Mouse (Mus musculus): ENCODE data around the gene Rubcn. TPM values are rescaled to one million over a fixed set of nuclear protein-coding genes. Genes with fewer than 3 reads are reported as not detected.
"Not testable (repeated sequence)": the region's sequence is repeated elsewhere in the genome, so short reads cannot be mapped to it uniquely, and the experiment has no call there.

Gene Rubcn
- 18.1 and 21.2 TPM in 2 replicates for polyA plus RNA-seq (2014; fragmentation: Nextera tagmentation; extraction: Ambion mirVana)

DNA sequence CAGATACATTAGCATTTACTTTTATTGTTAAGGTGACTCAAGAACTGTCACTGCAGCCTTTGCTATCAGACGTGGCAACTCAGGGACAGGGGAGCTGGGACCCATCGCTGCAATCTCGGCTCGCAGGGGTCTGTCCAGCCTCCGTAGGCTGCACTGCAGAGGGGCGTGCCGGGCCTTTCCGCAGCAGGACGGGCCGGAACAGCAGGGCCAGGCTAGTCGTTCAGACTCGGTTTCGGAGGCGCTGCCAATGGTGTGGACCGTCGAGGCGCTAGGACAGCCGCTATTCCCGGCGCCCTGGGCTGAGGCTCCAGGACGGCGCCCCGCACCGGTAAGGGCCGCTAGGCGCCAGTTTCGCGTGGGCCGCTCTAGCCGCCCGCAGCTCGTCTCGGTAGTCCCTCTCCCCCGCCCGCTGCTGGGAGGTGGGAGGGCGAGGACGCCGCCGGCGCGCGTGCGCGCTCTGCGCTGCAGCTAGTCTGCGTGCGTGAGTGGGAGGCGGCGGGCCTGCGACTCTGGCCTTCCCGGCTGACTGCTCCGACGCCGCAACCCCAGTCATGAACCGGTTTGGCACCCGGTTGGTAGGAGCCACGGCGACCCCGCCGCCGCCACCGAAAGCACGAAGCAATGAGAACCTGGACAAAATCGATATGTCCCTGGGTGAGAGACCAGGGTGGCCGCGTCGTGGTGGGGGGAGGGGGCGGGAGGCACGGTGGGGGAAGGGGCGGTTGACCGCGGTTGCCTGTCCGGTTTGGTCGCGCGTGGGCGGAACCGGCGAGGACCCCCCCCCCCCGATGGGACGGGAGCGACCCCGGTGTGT lies at the start of gene Rubcn, which contains the start of gene Fyttd1:
Gene Rubcn, minus strand, starts transcription at position 424 of the 814 bp plus-strand sequence.
Gene Fyttd1, plus strand, starts transcription at position 158 of the 814 bp plus-strand sequence.
- Histone ChIP-seq H3K9ac (ENCODE audit: low read length) (peak within 1 kb of the TSS; percentile 88), H3K9me3 (ENCODE audit: control insufficient read depth, low read length) (no peaks in the 10 kb centered on the region), H3K4me3 (ENCODE audit: low read depth, low read length) (peak within 1 kb of the TSS; percentile 87), H3K4me1 (ENCODE audit: control insufficient read depth, insufficient read depth, low read length) (peaks cover 5% of the 10 kb centered on the region; the same call in 1 of the 2 replicates), H3K36me3 (ENCODE audit: control insufficient read depth, insufficient read depth, low read length) (no peaks in the 10 kb centered on the region), H3K4me2 (ENCODE audit: low read depth) (peak within 1 kb of the TSS; percentile 81), H3K27me3 (ENCODE audit: control insufficient read depth, insufficient read depth, low read length) (no peaks in the 10 kb centered on the region), H3K27ac (ENCODE audit: low read depth, low read length) (peak within 1 kb of the TSS; percentile 68)
- peak; percentile 95 for ATAC-seq (ENCODE audit: insufficient read depth, low FRiP score, low TSS enrichment)
- peak; percentile 97 for DNase-seq (ENCODE audit: low spot score)
- under 1% methylated on average over 78 of the region's 83 CpGs for WGBS

DNA sequence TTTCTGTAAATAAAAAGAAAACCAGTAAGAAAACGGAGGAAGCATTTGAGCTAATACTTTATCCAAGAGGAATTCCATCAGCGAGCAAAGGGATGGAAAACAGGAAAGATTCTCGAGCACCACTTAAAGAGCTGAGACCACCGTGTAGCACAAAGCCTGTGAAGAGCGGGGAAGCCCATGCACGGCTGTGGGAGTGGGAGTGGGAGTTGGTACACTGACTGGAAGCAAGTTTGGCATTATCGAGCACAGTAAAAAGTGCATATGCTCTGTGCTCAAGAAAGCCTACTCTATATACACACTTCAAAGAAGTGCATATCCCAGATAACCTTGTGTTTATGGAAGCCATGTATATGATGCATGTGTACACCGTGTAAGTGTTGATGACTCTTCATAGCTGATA lies 49.5 kb upstream of the Rubcn start:
- H3K36me3 ChIP-seq (ENCODE audit: control insufficient read depth, insufficient read depth, low read length), result no peaks in the 10 kb centered on the region
- ATAC-seq (ENCODE audit: insufficient read depth, low FRiP score, low TSS enrichment) (no peak), DNase-seq (ENCODE audit: low spot score) (no peak)
- H3K9ac ChIP-seq (ENCODE audit: low read length), result no peak overlapping the region
- H3K27me3 ChIP-seq (ENCODE audit: control insufficient read depth, insufficient read depth, low read length), result no peaks in the 10 kb centered on the region
- 96% methylated on average over 8 of the region's 8 CpGs for WGBS
- H3K4me2 ChIP-seq (ENCODE audit: low read depth), result no peak overlapping the region
- no peak overlapping the region for H3K4me3 ChIP-seq (ENCODE audit: low read depth, low read length)
- no peak overlapping the region for H3K27ac ChIP-seq (ENCODE audit: low read depth, low read length)
- no peaks in the 10 kb centered on the region; the same call in 1 of the 2 replicates for H3K4me1 ChIP-seq (ENCODE audit: control insufficient read depth, insufficient read depth, low read length)
- no peaks in the 10 kb centered on the region for H3K9me3 ChIP-seq (ENCODE audit: control insufficient read depth, low read length)

GRCm38 (mm10) chr16:32926629-32927028 lies 49.1 kb upstream of the Rubcn start:
- WGBS, result 88% methylated on average over 9 of the region's 9 CpGs
- DNase-seq (ENCODE audit: low spot score); H3K4me2 ChIP-seq (ENCODE audit: low read depth): not testable (repeated sequence)

GRCm38 (mm10) chr16:32915292-32916068 lies 37.9 kb upstream of the Rubcn start:
- peak overlapping the region; percentile 98; the same call in 1 of the 2 replicates for H3K4me3 ChIP-seq (ENCODE audit: low read depth, low read length)
- no peaks in the 10 kb centered on the region; the same call in 1 of the 2 replicates for H3K4me1 ChIP-seq (ENCODE audit: control insufficient read depth, insufficient read depth, low read length)
- no peaks in the 10 kb centered on the region for H3K27me3 ChIP-seq (ENCODE audit: control insufficient read depth, insufficient read depth, low read length)
- H3K36me3 ChIP-seq (ENCODE audit: control insufficient read depth, insufficient read depth, low read length), result no peaks in the 10 kb centered on the region
- DNase-seq (ENCODE audit: low spot score), result no peak
- no peak overlapping the region for H3K27ac ChIP-seq (ENCODE audit: low read depth, low read length)
- WGBS, result 84% methylated on average over 9 of the region's 9 CpGs
- H3K4me2 ChIP-seq (ENCODE audit: low read depth), result peak overlapping the region; percentile 69
- no peaks in the 10 kb centered on the region for H3K9me3 ChIP-seq (ENCODE audit: control insufficient read depth, low read length)
- no peak for ATAC-seq (ENCODE audit: insufficient read depth, low FRiP score, low TSS enrichment)
- no peak overlapping the region; the same call in 1 of the 2 replicates for H3K9ac ChIP-seq (ENCODE audit: low read length)

More at GRCm38 (mm10) chr16:32926629-32927028, 49.1 kb upstream of the Rubcn start:
- H3K9me3 ChIP-seq (ENCODE audit: control insufficient read depth, low read length); H3K4me3 ChIP-seq (ENCODE audit: low read depth, low read length); H3K27me3 ChIP-seq (ENCODE audit: control insufficient read depth, insufficient read depth, low read length); H3K27ac ChIP-seq (ENCODE audit: low read depth, low read length); H3K4me1 ChIP-seq (ENCODE audit: control insufficient read depth, insufficient read depth, low read length); H3K36me3 ChIP-seq (ENCODE audit: control insufficient read depth, insufficient read depth, low read length); ATAC-seq (ENCODE audit: insufficient read depth, low FRiP score, low TSS enrichment); H3K9ac ChIP-seq (ENCODE audit: low read length): not testable (repeated sequence)

DNA sequence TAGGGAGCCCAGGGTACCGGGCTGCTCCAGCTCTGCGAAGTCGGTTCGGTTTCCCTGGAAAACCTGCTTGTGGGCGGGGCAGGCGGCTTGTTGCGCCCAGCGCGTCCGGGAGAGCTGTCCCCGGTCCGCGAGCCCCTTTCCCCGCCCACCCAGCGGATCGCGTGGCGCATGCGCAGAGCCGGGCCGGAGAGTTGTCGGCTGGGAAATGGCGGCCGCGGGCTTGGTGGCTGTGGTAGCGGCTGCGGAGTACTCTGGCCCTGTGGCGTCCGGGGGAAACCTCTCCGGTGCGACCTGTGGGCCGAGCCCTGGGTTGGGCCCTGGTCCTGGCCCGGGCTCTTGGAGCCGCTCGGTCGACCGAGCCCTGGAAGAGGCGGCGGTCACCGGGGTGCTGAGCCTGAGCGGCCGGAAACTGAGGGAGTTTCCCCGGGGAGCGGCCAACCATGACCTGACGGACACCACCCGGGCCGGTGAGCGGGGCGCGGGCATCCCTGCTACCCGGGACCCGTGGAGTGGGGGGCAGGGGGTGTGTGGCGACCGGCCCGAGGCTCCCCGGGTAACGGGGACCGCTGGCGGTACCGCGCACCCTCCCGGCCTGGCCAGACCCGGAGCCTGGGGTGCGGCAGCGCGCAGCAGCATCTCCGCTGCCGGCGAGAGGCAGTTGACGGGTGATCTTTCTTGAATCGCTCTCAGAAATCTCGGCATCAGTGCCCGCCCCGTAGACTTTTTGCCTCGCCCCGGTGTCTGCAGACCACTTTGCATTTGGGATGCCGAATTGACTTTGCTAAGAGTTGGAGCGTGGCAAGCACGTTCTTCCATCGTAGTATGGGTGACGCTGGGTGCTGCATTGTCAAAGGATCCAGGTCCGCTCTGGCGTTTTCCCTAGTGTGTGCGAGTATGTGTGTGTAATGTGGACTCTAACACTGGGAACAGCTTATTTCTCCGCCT lies 36.6 kb upstream of the Rubcn start, which contains the start of gene Lrch3:
Gene Lrch3, plus strand, starts transcription at position 164 of the 945 bp plus-strand sequence.
- Histone ChIP-seq H3K9me3 (ENCODE audit: control insufficient read depth, low read length) (no peaks in the 10 kb centered on the region), H3K36me3 (ENCODE audit: control insufficient read depth, insufficient read depth, low read length) (no peaks in the 10 kb centered on the region), H3K4me2 (ENCODE audit: low read depth) (peak within 1 kb of the TSS; percentile 69), H3K9ac (ENCODE audit: low read length) (peak within 1 kb of the TSS; percentile 96), H3K27ac (ENCODE audit: low read depth, low read length) (peak within 1 kb of the TSS; percentile 84), H3K4me1 (ENCODE audit: control insufficient read depth, insufficient read depth, low read length) (no peaks in the 10 kb centered on the region; the same call in 1 of the 2 replicates), H3K4me3 (ENCODE audit: low read depth, low read length) (peak within 1 kb of the TSS; percentile 98), H3K27me3 (ENCODE audit: control insufficient read depth, insufficient read depth, low read length) (no peaks in the 10 kb centered on the region)
- ATAC-seq (ENCODE audit: insufficient read depth, low FRiP score, low TSS enrichment) (peak; percentile 88), DNase-seq (ENCODE audit: low spot score) (peak; percentile 97)
- WGBS, result under 1% methylated on average over 71 of the region's 85 CpGs

- Histone ChIP-seq H3K36me3 (ENCODE audit: control insufficient read depth, insufficient read depth, low read length) (no peaks in the 10 kb centered on the region), H3K27ac (ENCODE audit: low read depth, low read length) (no peak overlapping the region), H3K4me1 (ENCODE audit: control insufficient read depth, insufficient read depth, low read length) (no peaks in the 10 kb centered on the region; the same call in 1 of the 2 replicates), H3K9ac (ENCODE audit: low read length) (no peak overlapping the region), H3K4me3 (ENCODE audit: low read depth, low read length) (no peak overlapping the region), H3K9me3 (ENCODE audit: control insufficient read depth, low read length) (no peaks in the 10 kb centered on the region), H3K27me3 (ENCODE audit: control insufficient read depth, insufficient read depth, low read length) (no peaks in the 10 kb centered on the region), H3K4me2 (ENCODE audit: low read depth) (peak overlapping the region; percentile 64; the same call in 1 of the 2 replicates)
- 64% methylated on average over 7 of the region's 7 CpGs for WGBS
- DNase-seq (ENCODE audit: low spot score) (no peak), ATAC-seq (ENCODE audit: insufficient read depth, low FRiP score, low TSS enrichment) (no peak)
Measured at GRCm38 (mm10) chr16:32913212-32913611, 35.6 kb upstream of the Rubcn start.

DNA sequence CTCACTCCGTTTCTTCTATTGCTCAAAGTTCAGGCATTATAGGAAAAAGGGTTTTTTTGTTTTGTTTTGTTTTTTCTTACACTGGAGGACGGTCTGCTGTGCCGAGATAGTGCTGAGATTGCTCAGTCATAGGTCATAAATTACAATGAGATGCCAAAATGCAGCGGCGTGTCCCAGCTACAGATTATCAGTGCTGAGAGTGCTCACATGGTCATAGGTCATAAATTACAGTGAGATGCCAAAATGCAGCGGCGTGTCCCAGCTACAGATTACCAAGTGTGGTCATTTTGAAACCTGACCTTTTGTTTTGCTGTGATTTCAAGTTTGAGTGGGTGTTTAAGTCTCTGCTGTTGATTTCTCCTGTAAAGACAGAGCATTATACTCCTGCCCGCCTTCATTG lies 29.2 kb upstream of the Rubcn start:
- Histone ChIP-seq H3K9me3 (ENCODE audit: control insufficient read depth, low read length) (no peaks in the 10 kb centered on the region), H3K4me3 (ENCODE audit: low read depth, low read length) (no peak overlapping the region), H3K27ac (ENCODE audit: low read depth, low read length) (no peak overlapping the region), H3K4me2 (ENCODE audit: low read depth) (no peak overlapping the region), H3K4me1 (ENCODE audit: control insufficient read depth, insufficient read depth, low read length) (0 out of 2 replicates have a peak, but pooled peaks cover 3% of the 10 kb centered on the region), H3K9ac (ENCODE audit: low read length) (no peak overlapping the region), H3K27me3 (ENCODE audit: control insufficient read depth, insufficient read depth, low read length) (no peaks in the 10 kb centered on the region), H3K36me3 (ENCODE audit: control insufficient read depth, insufficient read depth, low read length) (no peaks in the 10 kb centered on the region)
- no peak for ATAC-seq (ENCODE audit: insufficient read depth, low FRiP score, low TSS enrichment)
- WGBS, result 58% methylated on average over 8 of the region's 8 CpGs
- DNase-seq (ENCODE audit: low spot score), result peak; percentile 18

- Histone ChIP-seq H3K4me3 (ENCODE audit: low read depth, low read length) (no peak overlapping the region), H3K27ac (ENCODE audit: low read depth, low read length) (no peak overlapping the region), H3K4me1 (ENCODE audit: control insufficient read depth, insufficient read depth, low read length) (0 out of 2 replicates have a peak, but pooled peaks cover 3% of the 10 kb centered on the region), H3K27me3 (ENCODE audit: control insufficient read depth, insufficient read depth, low read length) (no peaks in the 10 kb centered on the region), H3K9ac (ENCODE audit: low read length) (no peak overlapping the region), H3K36me3 (ENCODE audit: control insufficient read depth, insufficient read depth, low read length) (no peaks in the 10 kb centered on the region), H3K9me3 (ENCODE audit: control insufficient read depth, low read length) (no peaks in the 10 kb centered on the region), H3K4me2 (ENCODE audit: low read depth) (no peak overlapping the region)
- 83% methylated on average over 2 of the region's 2 CpGs for WGBS
- ATAC-seq (ENCODE audit: insufficient read depth, low FRiP score, low TSS enrichment), result no peak
- DNase-seq (ENCODE audit: low spot score), result no peak
Measured at GRCm38 (mm10) chr16:32906186-32906585, 28.6 kb upstream of the Rubcn start.
